Mouse (Mus musculus) midbrain, embryonic 11.5 days (tissue): Measurements from ENCODE around the gene Efcab9. TPM values are rescaled to one million over a fixed set of nuclear protein-coding genes. Genes with fewer than 3 reads are reported as not detected.

Source experiments
- ATAC-seq: fragments of 200-750 bp; cut with Nextera tagmentation; 2 replicates; pipeline ENCODE4 v1.8.0; 2017; ENCODE audit warnings: moderate TSS enrichment, moderate library complexity; ENCODE audit not compliant: low FRiP score
- DNase-seq: peaks from one replicate; pipeline ENCODE4 v3.0.0; 2015; ENCODE audit warnings: low spot score; ENCODE audit errors: missing footprints
- H3K27ac ChIP-seq: fragments of 300-500 bp; sonication (generic); 2 replicates; pipeline ENCODE4 v1.5.1; 2014; ENCODE audit warnings: low read depth, low read length
- H3K27me3 ChIP-seq: fragments of 300-500 bp; sonication (generic); 2 replicates; pipeline ENCODE4 v1.6.1; 2014; ENCODE audit warnings: mild to moderate bottlenecking, low read length, moderate library complexity, mixed read lengths; ENCODE audit not compliant: control insufficient read depth, insufficient read depth
- H3K36me3 ChIP-seq: fragments of 300-500 bp; sonication (generic); 2 replicates; pipeline ENCODE4 v1.6.1; 2014; ENCODE audit warnings: mild to moderate bottlenecking, low read length, moderate library complexity, mixed read lengths; ENCODE audit not compliant: control insufficient read depth, insufficient read depth
- H3K4me1 ChIP-seq: fragments of 300-500 bp; sonication (generic); 2 replicates; pipeline ENCODE4 v1.6.1; 2014; ENCODE audit warnings: low read length; ENCODE audit not compliant: control insufficient read depth, insufficient read depth
- H3K4me2 ChIP-seq: fragments of 300-500 bp; sonication (generic); 2 replicates; pipeline ENCODE4 v1.6.1; 2014; ENCODE audit warnings: mild to moderate bottlenecking, moderate library complexity
- H3K4me3 ChIP-seq: fragments of 300-500 bp; sonication (generic); 2 replicates; pipeline ENCODE4 v1.5.1; 2014; ENCODE audit warnings: low read depth, low read length
- H3K9ac ChIP-seq: fragments of 300-500 bp; sonication (generic); 2 replicates; pipeline ENCODE4 v1.6.1; 2014; ENCODE audit warnings: low read length
- H3K9me3 ChIP-seq: fragments of 300-500 bp; sonication (generic); 2 replicates; pipeline ENCODE4 v1.6.1; 2016; ENCODE audit warnings: low read length; ENCODE audit not compliant: control insufficient read depth
- WGBS: fragments of 180-500 bp; shearing (Covaris S2); extraction: QIAGEN DNeasy Blood & Tissue Kit; methylation state at CpG from one replicate; pipeline ENCODE4 v1.1.7; 2014; 5-methylcytosine and 5-hydroxymethylcytosine counted together
- polyA plus RNA-seq: library from polyadenylated mRNA; unstranded; fragments of >200 nt; fragmentation: Nextera tagmentation; extraction: Ambion mirVana; gene quantifications from 2 replicates; pipeline ENCODE4 v1.2.1, GENCODE M21; 2014

The Efcab9 gene
- polyA plus RNA-seq, 1 experiment from 2014 or later: 0.23 TPM

DNA sequence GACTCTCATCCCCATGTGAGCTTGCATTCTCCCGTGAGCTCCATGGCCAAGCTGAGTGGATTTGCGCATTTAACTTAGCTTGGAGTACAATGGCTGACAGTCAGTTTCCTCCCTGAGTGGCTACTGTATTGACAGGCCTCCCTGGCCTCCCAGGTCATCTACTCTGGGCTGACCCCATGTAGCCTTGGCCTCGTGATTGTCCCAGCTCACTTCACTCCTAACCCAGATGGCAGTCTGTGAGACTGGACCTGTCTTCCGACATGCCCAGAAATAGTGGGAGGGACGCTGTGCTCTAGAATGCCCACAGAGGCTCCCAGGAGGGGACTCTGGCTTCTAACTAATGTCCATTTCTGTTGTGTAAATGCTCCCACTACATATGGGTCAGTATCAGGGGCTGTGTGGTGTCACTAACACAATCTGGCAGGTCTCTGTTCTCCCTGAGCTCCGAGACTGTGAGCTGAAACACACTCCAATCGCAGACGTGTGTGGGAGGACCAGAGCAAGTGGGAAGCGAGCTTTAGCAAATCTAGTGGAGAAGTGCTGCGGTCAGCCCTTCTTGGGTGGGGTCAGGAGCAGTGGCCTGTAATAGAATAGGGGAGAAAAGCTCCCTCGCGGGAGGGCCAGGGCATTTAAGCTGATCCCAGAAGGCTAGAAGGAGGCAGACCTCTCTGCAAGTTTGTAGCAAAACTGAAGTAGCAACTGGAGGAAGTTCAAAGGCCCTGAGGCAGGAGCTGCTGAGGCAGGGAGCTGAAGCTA is 28.3 kb upstream of the Efcab9 start:
- no peak for DNase-seq
- no peaks in the 10 kb centered on the region for H3K36me3 ChIP-seq
- H3K4me1 ChIP-seq: peaks cover 3% of the 10 kb centered on the region; the same call in 1 of the 2 replicates
- ATAC-seq: no peak
- no peak overlapping the region for H3K4me3 ChIP-seq
- H3K27ac ChIP-seq: no peak overlapping the region
- 82% methylated on average over 12 of the region's 12 CpGs for WGBS
- H3K27me3 ChIP-seq: no peaks in the 10 kb centered on the region
- no peak overlapping the region for H3K4me2 ChIP-seq
- H3K9ac ChIP-seq: no peak overlapping the region
- H3K9me3 ChIP-seq: no peaks in the 10 kb centered on the region

- 67% methylated on average over 8 of the region's 8 CpGs for WGBS
- Histone ChIP-seq H3K27ac (no peak overlapping the region), H3K27me3 (no peaks in the 10 kb centered on the region), H3K4me3 (no peak overlapping the region), H3K9me3 (no peaks in the 10 kb centered on the region), H3K4me2 (no peak overlapping the region), H3K9ac (no peak overlapping the region), H3K36me3 (no peaks in the 10 kb centered on the region), H3K4me1 (peaks cover 3% of the 10 kb centered on the region; the same call in 1 of the 2 replicates)
- ATAC-seq (no peak), DNase-seq (no peak)
Observed at GRCm38 (mm10) chr11:32558677-32559076, 26.8 kb upstream of the Efcab9 start.

DNA sequence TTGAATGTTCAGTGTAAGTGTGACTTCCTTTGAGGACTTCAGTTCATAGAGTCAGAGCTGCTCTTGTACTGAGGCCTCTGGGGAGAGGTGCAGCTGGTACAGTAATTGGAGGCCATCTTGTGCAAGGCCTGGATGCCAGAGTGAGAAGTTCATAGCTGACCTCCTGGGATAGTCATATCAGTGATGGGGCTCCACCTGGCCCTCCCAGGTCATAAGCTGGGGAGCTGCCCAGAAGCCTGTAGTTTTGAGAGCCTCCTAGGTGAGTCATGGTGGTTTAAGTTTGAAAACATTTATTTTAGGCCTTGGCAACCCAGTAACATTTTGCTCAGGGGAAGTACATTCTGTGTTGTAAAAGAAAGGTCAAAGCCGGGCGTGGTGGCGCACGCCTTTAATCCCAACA is 26.1 kb upstream of the Efcab9 start:
- Histone ChIP-seq H3K9ac (no peak overlapping the region), H3K36me3 (no peaks in the 10 kb centered on the region), H3K4me1 (peaks cover 3% of the 10 kb centered on the region; the same call in 1 of the 2 replicates), H3K4me2 (no peak overlapping the region), H3K9me3 (no peaks in the 10 kb centered on the region), H3K27ac (no peak overlapping the region), H3K27me3 (no peaks in the 10 kb centered on the region), H3K4me3 (no peak overlapping the region)
- ATAC-seq (no peak), DNase-seq (no peak)
- WGBS: 95% methylated on average over 4 of the region's 4 CpGs

- Histone ChIP-seq H3K9ac (no peak overlapping the region), H3K27ac (no peak overlapping the region), H3K27me3 (no peaks in the 10 kb centered on the region), H3K9me3 (no peaks in the 10 kb centered on the region), H3K4me1 (peaks cover 1% of the 10 kb centered on the region; the same call in 1 of the 2 replicates), H3K4me2 (no peak overlapping the region), H3K36me3 (no peaks in the 10 kb centered on the region), H3K4me3 (no peak overlapping the region)
- no peak for ATAC-seq
- no peak for DNase-seq
- WGBS: 79% methylated on average over 10 of the region's 10 CpGs
Observed at GRCm38 (mm10) chr11:32556333-32556990, 24.6 kb upstream of the Efcab9 start.

GRCm38 (mm10) chr11:32555103-32555689 is 23.3 kb upstream of the Efcab9 start:
- 94% methylated on average over 12 of the region's 12 CpGs for WGBS
- H3K27me3 ChIP-seq: no peaks in the 10 kb centered on the region
- H3K4me1 ChIP-seq: no peaks in the 10 kb centered on the region
- no peak overlapping the region for H3K9ac ChIP-seq
- DNase-seq (no peak), ATAC-seq (no peak)
- no peak overlapping the region for H3K4me3 ChIP-seq
- no peak overlapping the region for H3K4me2 ChIP-seq
- H3K9me3 ChIP-seq: no peaks in the 10 kb centered on the region
- H3K27ac ChIP-seq: no peak overlapping the region
- no peaks in the 10 kb centered on the region for H3K36me3 ChIP-seq

- no peak for ATAC-seq
- no peaks in the 10 kb centered on the region for H3K9me3 ChIP-seq
- no peak for DNase-seq
- no peaks in the 10 kb centered on the region for H3K27me3 ChIP-seq
- H3K4me3 ChIP-seq: no peak overlapping the region
- 90% methylated on average over 14 of the region's 14 CpGs for WGBS
- H3K9ac ChIP-seq: no peak overlapping the region
- H3K36me3 ChIP-seq: no peaks in the 10 kb centered on the region
- H3K4me1 ChIP-seq: peaks cover 2% of the 10 kb centered on the region
- H3K4me2 ChIP-seq: no peak overlapping the region
- no peak overlapping the region for H3K27ac ChIP-seq
Observed at GRCm38 (mm10) chr11:32554141-32555091, 22.5 kb upstream of the Efcab9 start.

DNA sequence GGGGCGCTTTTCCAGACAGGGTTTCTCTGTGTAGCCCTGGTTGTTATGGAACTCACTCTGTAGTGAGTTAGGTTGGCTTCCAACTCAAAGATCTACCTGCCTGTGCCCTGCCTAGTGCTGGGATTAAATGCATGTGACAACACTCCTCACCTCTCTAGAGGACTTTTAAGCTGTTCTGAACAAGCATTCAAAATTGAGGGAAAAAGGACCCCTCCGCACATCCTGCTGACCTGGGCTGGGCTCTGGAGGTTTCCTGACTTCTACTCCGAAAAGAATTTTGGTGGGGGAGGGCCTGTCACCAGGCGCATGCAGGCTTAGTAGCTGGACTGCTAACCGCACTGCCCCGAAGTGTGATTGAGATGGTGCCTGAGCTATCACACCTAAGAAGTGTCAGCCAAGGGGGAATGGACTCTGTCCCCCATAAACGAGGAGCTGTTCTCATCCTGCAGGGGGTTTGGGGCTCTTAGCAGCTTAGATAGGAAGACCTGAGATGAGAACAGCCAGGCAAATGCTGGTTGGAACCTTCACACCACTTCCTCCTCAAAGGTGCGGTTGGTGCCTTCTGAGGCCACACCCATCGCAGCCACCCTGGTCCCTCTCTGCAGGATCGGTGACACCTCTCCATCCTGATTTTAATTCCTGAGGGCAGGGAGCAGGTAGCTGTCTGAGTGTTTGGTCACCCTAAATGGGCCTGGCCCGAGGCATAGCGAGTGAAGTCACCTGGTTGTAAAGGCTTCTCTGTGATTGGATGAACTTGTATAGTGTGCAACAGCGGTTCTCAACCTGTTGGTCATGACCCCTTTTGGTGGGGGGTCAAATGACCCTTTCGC is 21.6 kb upstream of the Efcab9 start:
- Histone ChIP-seq H3K9ac (no peak overlapping the region), H3K4me2 (no peak overlapping the region), H3K27me3 (no peaks in the 10 kb centered on the region), H3K36me3 (no peaks in the 10 kb centered on the region), H3K27ac (no peak overlapping the region), H3K4me1 (peaks cover 6% of the 10 kb centered on the region), H3K9me3 (no peaks in the 10 kb centered on the region), H3K4me3 (no peak overlapping the region)
- no peak for DNase-seq
- 76% methylated on average over 14 of the region's 14 CpGs for WGBS
- no peak for ATAC-seq

DNA sequence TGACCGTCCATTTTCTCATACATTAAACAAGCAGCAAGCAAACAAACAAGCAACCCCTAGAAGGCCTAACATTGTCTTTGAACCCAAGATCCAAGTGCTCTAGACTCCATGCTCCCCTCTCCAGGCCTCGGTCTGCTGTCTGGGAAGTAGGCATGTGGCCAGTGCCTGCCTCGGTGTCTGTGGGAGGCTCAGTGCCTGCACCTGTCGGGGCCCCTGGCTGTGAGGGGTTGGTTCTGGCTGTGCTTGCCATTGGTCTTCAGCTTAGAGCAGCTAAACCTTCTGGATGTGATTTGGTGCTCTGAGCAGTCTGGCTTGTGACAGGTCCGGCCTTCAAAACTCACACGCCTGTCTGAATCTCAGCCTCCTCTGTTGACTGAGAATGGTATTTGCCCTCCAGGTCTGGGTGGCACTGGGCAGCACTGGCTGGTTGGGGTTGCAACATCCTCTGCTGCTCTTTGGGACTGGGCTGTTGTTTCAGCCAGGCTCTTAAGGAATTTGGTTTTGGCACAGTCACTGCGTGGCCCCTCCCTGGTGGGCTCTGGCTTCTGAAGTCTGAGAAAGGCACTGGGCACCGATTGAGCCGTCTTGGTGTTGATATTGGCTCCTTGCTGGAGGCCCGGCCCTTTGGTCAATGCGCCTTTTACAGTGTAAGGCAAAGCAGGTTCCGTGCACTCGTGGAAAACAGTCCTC is 20.7 kb upstream of the Efcab9 start:
- H3K4me1 ChIP-seq: peaks cover 6% of the 10 kb centered on the region
- H3K27ac ChIP-seq: no peak overlapping the region
- H3K27me3 ChIP-seq: no peaks in the 10 kb centered on the region
- no peaks in the 10 kb centered on the region for H3K36me3 ChIP-seq
- WGBS: 77% methylated on average over 13 of the region's 13 CpGs
- DNase-seq (no peak), ATAC-seq (no peak)
- H3K4me3 ChIP-seq: no peak overlapping the region
- no peaks in the 10 kb centered on the region for H3K9me3 ChIP-seq
- no peak overlapping the region for H3K4me2 ChIP-seq
- no peak overlapping the region for H3K9ac ChIP-seq
